Mouse (Mus musculus) liver, embryonic 13.5 days (tissue): Measurements from ENCODE around the gene Mrap. TPM values are rescaled to one million over a fixed set of nuclear protein-coding genes. Genes with fewer than 3 reads are reported as not detected.

Source experiments
- ATAC-seq: fragments of 200-750 bp; cut with Nextera tagmentation; 2 replicates; pipeline ENCODE4 v1.8.0; 2017; ENCODE audit warnings: low read depth, mild to moderate bottlenecking, moderate number of reproducible peaks, moderate library complexity
- DNase-seq: peaks from one replicate; pipeline ENCODE4 v3.0.0; 2022
- H3K27ac ChIP-seq: fragments of 300-500 bp; sonication (generic); 2 replicates; pipeline ENCODE4 v1.5.1; 2015; ENCODE audit warnings: moderate library complexity, mild to moderate bottlenecking, inconsistent platforms
- H3K27me3 ChIP-seq: fragments of 300-500 bp; sonication (generic); 2 replicates; pipeline ENCODE4 v1.6.1; 2015; ENCODE audit warnings: mild to moderate bottlenecking, inconsistent platforms
- H3K36me3 ChIP-seq: fragments of 300-500 bp; sonication (generic); 2 replicates; pipeline ENCODE4 v1.6.1; 2015; ENCODE audit warnings: mild to moderate bottlenecking, inconsistent platforms
- H3K4me1 ChIP-seq: fragments of 300-500 bp; sonication (generic); replicated peaks from 2 replicates; pipeline ENCODE4 v1.6.1; 2015; ENCODE audit warnings: inconsistent platforms
- H3K4me2 ChIP-seq: fragments of 300-500 bp; sonication (generic); 2 replicates; pipeline ENCODE4 v1.6.1; 2015; ENCODE audit warnings: inconsistent platforms, mild to moderate bottlenecking, moderate library complexity
- H3K4me3 ChIP-seq: fragments of 300-500 bp; sonication (generic); replicated peaks from 2 replicates; pipeline ENCODE4 v1.5.1; 2015; ENCODE audit warnings: mild to moderate bottlenecking, inconsistent platforms
- H3K9ac ChIP-seq: fragments of 300-500 bp; sonication (generic); 2 replicates; pipeline ENCODE4 v1.6.1; 2015; ENCODE audit warnings: mild to moderate bottlenecking, inconsistent platforms
- H3K9me3 ChIP-seq: fragments of 300-500 bp; sonication (generic); replicated peaks from 2 replicates; pipeline ENCODE4 v1.6.1; 2016; ENCODE audit warnings: inconsistent platforms
- WGBS: fragments of 180-500 bp; shearing (Covaris S2); methylation state at CpG from one replicate; pipeline ENCODE4 v1.1.7; 2015; ENCODE audit not compliant: insufficient replicate concordance; 5-methylcytosine and 5-hydroxymethylcytosine counted together
- polyA plus RNA-seq: library from polyadenylated mRNA; unstranded; fragments of >200 nt; fragmentation: Nextera tagmentation; extraction: Ambion mirVana; gene quantifications from 2 replicates; pipeline ENCODE4 v1.2.1, GENCODE M21; 2015

Mrap gene
- polyA plus RNA-seq, 1 experiment from 2014 or later = 52.6 TPM

- Histone ChIP-seq H3K9me3 (no peaks in the 10 kb centered on the region), H3K27ac (no peak overlapping the region), H3K27me3 (no peaks in the 10 kb centered on the region), H3K4me1 (no peaks in the 10 kb centered on the region), H3K4me2 (no peak overlapping the region), H3K9ac (no peak overlapping the region), H3K36me3 (peaks cover 96% of the 10 kb centered on the region), H3K4me3 (no peak overlapping the region)
- DNase-seq = no peak
- WGBS = 76% methylated on average over 6 of the region's 6 CpGs
- ATAC-seq = no peak
Observed at GRCm38 (mm10) chr16:90790946-90791345, 52.9 kb downstream of the Mrap start.

- Histone ChIP-seq H3K9ac (no peak overlapping the region), H3K36me3 (peaks cover 96% of the 10 kb centered on the region)
- 84% methylated on average over 5 of the region's 5 CpGs for WGBS
Observed at GRCm38 (mm10) chr16:90792066-90792465, 54.1 kb downstream of the Mrap start.

GRCm38 (mm10) chr16:90792500-90792899 is 54.5 kb downstream of the Mrap start:
- Histone ChIP-seq H3K4me2 (no peak overlapping the region), H3K9ac (no peak overlapping the region), H3K4me3 (no peak overlapping the region), H3K27ac (no peak overlapping the region), H3K27me3 (no peaks in the 10 kb centered on the region), H3K4me1 (no peaks in the 10 kb centered on the region), H3K9me3 (no peaks in the 10 kb centered on the region), H3K36me3 (peaks cover 96% of the 10 kb centered on the region)
- ATAC-seq = no peak
- WGBS = 81% methylated on average over 3 of the region's 3 CpGs
- no peak for DNase-seq

More at GRCm38 (mm10) chr16:90792066-90792465, 54.1 kb downstream of the Mrap start:
- H3K27ac ChIP-seq = no peak overlapping the region
- no peaks in the 10 kb centered on the region for H3K9me3 ChIP-seq
- ATAC-seq (no peak), DNase-seq (no peak)
- H3K4me3 ChIP-seq = no peak overlapping the region
- no peak overlapping the region for H3K4me2 ChIP-seq
- H3K27me3 ChIP-seq = no peaks in the 10 kb centered on the region
- no peaks in the 10 kb centered on the region for H3K4me1 ChIP-seq

- no peak for ATAC-seq
- H3K9me3 ChIP-seq = no peaks in the 10 kb centered on the region
- H3K36me3 ChIP-seq = peaks cover 92% of the 10 kb centered on the region
- no peaks in the 10 kb centered on the region for H3K27me3 ChIP-seq
- no peak overlapping the region for H3K4me3 ChIP-seq
- DNase-seq = no peak
- no peak overlapping the region for H3K4me2 ChIP-seq
- no peak overlapping the region for H3K9ac ChIP-seq
- H3K27ac ChIP-seq = no peak overlapping the region
- H3K4me1 ChIP-seq = no peaks in the 10 kb centered on the region
Observed at GRCm38 (mm10) chr16:90794708-90795107, 56.7 kb downstream of the Mrap start.

- no peak overlapping the region for H3K27ac ChIP-seq
- H3K9ac ChIP-seq = no peak overlapping the region
- WGBS = 83% methylated on average over 8 of the region's 8 CpGs
- no peak overlapping the region for H3K4me2 ChIP-seq
- H3K4me1 ChIP-seq = no peaks in the 10 kb centered on the region
- ATAC-seq = no peak
- DNase-seq = no peak
- no peaks in the 10 kb centered on the region for H3K9me3 ChIP-seq
- no peak overlapping the region for H3K4me3 ChIP-seq
- H3K27me3 ChIP-seq = no peaks in the 10 kb centered on the region
- peaks cover 80% of the 10 kb centered on the region for H3K36me3 ChIP-seq
Observed at GRCm38 (mm10) chr16:90798446-90798845, 60.4 kb downstream of the Mrap start.

- H3K4me2 ChIP-seq = no peak overlapping the region
- H3K4me3 ChIP-seq = no peak overlapping the region
- no peak overlapping the region for H3K27ac ChIP-seq
- no peaks in the 10 kb centered on the region for H3K4me1 ChIP-seq
- H3K9ac ChIP-seq = no peak overlapping the region
- 79% methylated on average over 5 of the region's 5 CpGs for WGBS
- H3K36me3 ChIP-seq = peaks cover 81% of the 10 kb centered on the region
- H3K27me3 ChIP-seq = no peaks in the 10 kb centered on the region
- no peaks in the 10 kb centered on the region for H3K9me3 ChIP-seq
- ATAC-seq (no peak), DNase-seq (no peak)
Observed at GRCm38 (mm10) chr16:90798848-90799247, 60.8 kb downstream of the Mrap start.

Other genes starting within 250 kb of the Mrap start
- 50.6 and 59.7 TPM in 2 replicates for gene Mis18a, start 10.8 kb upstream of the Mrap start, polyA plus RNA-seq
- 4.7 and 7.5 TPM in 2 replicates for gene Urb1, start 72.2 kb downstream of the Mrap start, polyA plus RNA-seq
- gene Eva1c, start 88.5 kb downstream of the Mrap start, polyA plus RNA-seq = 0.25 and 0.31 TPM in 2 replicates
- 33.2 and 39.9 TPM in 2 replicates for gene Cfap298, start 196.9 kb downstream of the Mrap start, polyA plus RNA-seq